Mouse (Mus musculus) heart, embryonic 16.5 days (tissue): Measurements from ENCODE around the gene App. TPM values are rescaled to one million over a fixed set of nuclear protein-coding genes. Genes with fewer than 3 reads are reported as not detected.

ENCODE experiments used
- ATAC-seq: fragments of 200-750 bp; cut with Nextera tagmentation; replicated peaks from 2 replicates; pipeline ENCODE4 v1.8.0; 2017; ENCODE audit warnings: moderate number of reproducible peaks; ENCODE audit not compliant: insufficient read depth, low FRiP score; ENCODE audit errors: extremely low read depth
- H3K27ac ChIP-seq: fragments of 300-500 bp; sonication (generic); 2 replicates; pipeline ENCODE4 v1.5.1; 2014; ENCODE audit warnings: mild to moderate bottlenecking, low read length, control low read depth, moderate library complexity
- H3K27me3 ChIP-seq: fragments of 300-500 bp; sonication (generic); 2 replicates; pipeline ENCODE4 v1.6.1; 2014; ENCODE audit warnings: low read length, mixed read lengths; ENCODE audit not compliant: control insufficient read depth, insufficient read depth
- H3K36me3 ChIP-seq: fragments of 300-500 bp; sonication (generic); 2 replicates; pipeline ENCODE4 v1.6.1; 2014; ENCODE audit not compliant: control insufficient read depth, insufficient read depth
- H3K4me1 ChIP-seq: fragments of 300-500 bp; sonication (generic); 2 replicates; pipeline ENCODE4 v1.6.1; 2014; ENCODE audit warnings: low read length, mixed read lengths; ENCODE audit not compliant: control insufficient read depth, insufficient read depth
- H3K4me2 ChIP-seq: fragments of 300-500 bp; sonication (generic); 2 replicates; pipeline ENCODE4 v1.6.1; 2014; ENCODE audit warnings: low read depth, mild to moderate bottlenecking, control low read depth, low read length
- H3K4me3 ChIP-seq: fragments of 300-500 bp; sonication (generic); 2 replicates; pipeline ENCODE4 v1.5.1; 2014; ENCODE audit warnings: mild to moderate bottlenecking, control low read depth, low read length
- H3K9ac ChIP-seq: fragments of 300-500 bp; sonication (generic); 2 replicates; pipeline ENCODE4 v1.6.1; 2014; ENCODE audit warnings: low read length, control low read depth
- H3K9me3 ChIP-seq: fragments of 300-500 bp; sonication (generic); replicated peaks from 2 replicates; pipeline ENCODE4 v1.6.1; 2016; ENCODE audit warnings: low read length; ENCODE audit not compliant: control insufficient read depth
- WGBS: fragments of 180-500 bp; shearing (Covaris S2); extraction: QIAGEN DNeasy Blood & Tissue Kit; methylation state at CpG from one replicate; pipeline ENCODE4 v1.1.7; 2014; 5-methylcytosine and 5-hydroxymethylcytosine counted together
- polyA plus RNA-seq: library from polyadenylated mRNA; unstranded; fragments of >200 nt; fragmentation: Nextera tagmentation; extraction: Ambion mirVana; gene quantifications from 2 replicates; pipeline ENCODE4 v1.2.1, GENCODE M21; 2015

Gene App
- polyA plus RNA-seq, 1 experiment from 2014 or later = 187 TPM

DNA sequence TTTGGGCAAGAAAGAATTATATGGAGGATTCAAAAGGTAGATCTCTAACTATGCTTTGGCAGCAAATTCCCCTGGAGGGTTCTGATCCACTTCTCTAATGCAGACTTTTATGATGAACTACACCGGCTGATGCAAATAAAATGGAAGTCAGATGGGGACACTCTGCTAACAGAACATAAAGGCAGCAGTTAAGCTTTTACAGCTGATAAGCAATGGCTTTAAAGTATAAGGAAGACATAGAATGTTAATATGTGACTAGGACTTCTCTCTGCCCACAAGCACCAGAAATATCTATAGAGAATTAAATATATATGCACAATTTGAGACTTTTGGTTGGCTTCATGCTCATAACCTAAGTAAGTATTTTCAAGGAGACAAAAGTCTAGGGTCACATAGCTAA, 81.4 kb downstream of the App start:
- Histone ChIP-seq H3K4me1 (peaks cover 18% of the 10 kb centered on the region), H3K9ac (no peak overlapping the region), H3K4me3 (no peak overlapping the region), H3K9me3 (no peaks in the 10 kb centered on the region), H3K4me2 (no peak overlapping the region), H3K27me3 (no peaks in the 10 kb centered on the region), H3K27ac (no peak overlapping the region), H3K36me3 (no peaks in the 10 kb centered on the region)
- no peak for ATAC-seq
- 72% methylated on average over 1 of the region's 1 CpGs for WGBS

DNA sequence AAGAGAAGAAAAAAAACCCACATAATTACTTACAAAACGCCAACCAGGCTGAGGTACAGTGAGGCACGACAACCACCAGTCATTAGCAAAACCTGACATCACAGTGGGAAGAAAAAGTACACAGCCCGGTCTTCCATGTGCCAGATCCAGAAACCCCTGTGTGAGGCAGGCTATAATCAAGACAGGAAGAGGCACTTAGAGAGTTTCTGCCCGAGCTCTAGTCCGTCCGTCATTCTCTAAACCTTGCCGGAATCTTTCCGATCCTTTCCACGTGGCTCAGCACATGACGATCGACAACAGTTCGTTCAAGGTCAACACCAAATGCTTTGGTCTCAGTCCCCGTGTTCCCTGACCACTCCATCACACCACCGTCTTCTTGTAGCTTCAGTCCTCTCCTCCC, 82.6 kb downstream of the App start:
- WGBS = 46% methylated on average over 14 of the region's 14 CpGs
- H3K4me1 ChIP-seq = peaks cover 27% of the 10 kb centered on the region
- no peak overlapping the region for H3K27ac ChIP-seq
- no peak for ATAC-seq
- no peaks in the 10 kb centered on the region for H3K27me3 ChIP-seq
- H3K36me3 ChIP-seq = no peaks in the 10 kb centered on the region
- H3K4me3 ChIP-seq = no peak overlapping the region
- H3K4me2 ChIP-seq = peak overlapping the region; percentile 40
- no peak overlapping the region for H3K9ac ChIP-seq
- no peaks in the 10 kb centered on the region for H3K9me3 ChIP-seq

DNA sequence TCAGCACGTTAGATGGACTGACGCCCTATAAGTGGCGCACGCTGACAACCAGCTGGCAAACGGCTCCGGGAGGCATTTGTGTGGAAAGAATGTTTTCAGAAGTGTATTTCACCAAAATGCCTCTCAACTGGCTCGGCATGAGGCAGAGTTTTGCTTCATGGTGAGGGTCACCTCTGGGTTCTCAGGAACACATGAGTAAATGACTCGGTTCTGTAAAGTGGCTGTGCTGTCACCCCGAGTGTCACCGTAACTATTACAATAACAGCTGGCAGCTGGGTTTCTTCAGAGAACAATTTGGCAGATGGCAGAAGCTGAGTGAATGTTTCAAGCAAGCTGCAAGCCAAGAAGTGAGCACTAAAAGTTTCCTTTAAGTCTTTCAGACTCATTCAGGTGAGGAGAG, 85.4 kb downstream of the App start:
- no peak for ATAC-seq
- Histone ChIP-seq H3K4me2 (no peak overlapping the region), H3K27me3 (no peaks in the 10 kb centered on the region), H3K36me3 (no peaks in the 10 kb centered on the region), H3K27ac (peak overlapping the region; percentile 27; the same call in 1 of the 2 replicates), H3K9me3 (no peaks in the 10 kb centered on the region), H3K4me1 (peaks cover 30% of the 10 kb centered on the region), H3K4me3 (no peak overlapping the region), H3K9ac (no peak overlapping the region)
- 66% methylated on average over 10 of the region's 10 CpGs for WGBS

DNA sequence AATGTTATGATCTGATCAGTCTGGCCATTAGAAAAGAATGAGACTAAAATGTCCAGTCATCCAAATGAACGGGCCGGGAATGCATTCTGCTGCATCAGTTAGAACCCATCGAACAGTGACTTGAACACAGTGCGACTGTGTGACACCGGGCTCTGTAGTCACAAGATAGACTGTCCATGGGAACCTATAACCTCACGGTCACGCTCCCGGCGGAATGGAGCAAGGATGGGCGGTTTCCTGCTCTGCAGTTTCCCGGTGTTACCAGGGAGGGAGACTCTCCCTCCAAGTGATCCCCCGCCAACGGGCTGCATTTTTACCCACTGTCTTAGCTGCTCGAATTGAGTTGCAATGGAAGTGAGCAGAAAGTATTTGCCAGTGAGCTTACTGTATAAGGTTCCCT, 87.3 kb downstream of the App start:
- Histone ChIP-seq H3K9ac (no peak overlapping the region), H3K9me3 (no peaks in the 10 kb centered on the region), H3K27ac (no peak overlapping the region), H3K4me3 (no peak overlapping the region), H3K4me1 (peaks cover 24% of the 10 kb centered on the region), H3K36me3 (no peaks in the 10 kb centered on the region; the same call in 1 of the 2 replicates), H3K4me2 (no peak overlapping the region), H3K27me3 (no peaks in the 10 kb centered on the region)
- WGBS = 81% methylated on average over 14 of the region's 14 CpGs
- no peak for ATAC-seq

DNA sequence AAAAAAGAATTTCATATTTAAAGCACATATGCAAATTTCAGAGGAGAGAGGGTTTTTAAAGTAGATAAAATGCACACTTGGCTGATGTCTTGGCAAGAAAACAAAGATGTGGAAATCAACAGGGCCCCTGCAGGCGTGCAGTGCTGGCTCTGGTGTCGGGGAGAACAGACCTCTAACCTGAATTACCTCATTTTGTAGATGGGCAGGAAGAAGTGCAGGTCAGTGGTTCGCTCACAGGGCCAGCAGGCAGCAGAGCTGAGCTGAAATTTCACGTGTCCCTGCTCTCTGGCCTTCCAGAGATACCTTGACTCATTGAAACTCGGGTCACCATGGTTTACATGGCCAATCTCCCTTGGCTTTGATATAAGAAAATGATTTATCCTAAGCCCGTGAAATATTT, 87.7 kb downstream of the App start:
- no peak overlapping the region for H3K9ac ChIP-seq
- H3K4me3 ChIP-seq = no peak overlapping the region
- H3K9me3 ChIP-seq = no peaks in the 10 kb centered on the region
- no peak overlapping the region for H3K27ac ChIP-seq
- H3K27me3 ChIP-seq = no peaks in the 10 kb centered on the region
- no peaks in the 10 kb centered on the region; the same call in 1 of the 2 replicates for H3K36me3 ChIP-seq
- no peak overlapping the region for H3K4me2 ChIP-seq
- no peak for ATAC-seq
- peaks cover 24% of the 10 kb centered on the region for H3K4me1 ChIP-seq
- 62% methylated on average over 6 of the region's 6 CpGs for WGBS

DNA sequence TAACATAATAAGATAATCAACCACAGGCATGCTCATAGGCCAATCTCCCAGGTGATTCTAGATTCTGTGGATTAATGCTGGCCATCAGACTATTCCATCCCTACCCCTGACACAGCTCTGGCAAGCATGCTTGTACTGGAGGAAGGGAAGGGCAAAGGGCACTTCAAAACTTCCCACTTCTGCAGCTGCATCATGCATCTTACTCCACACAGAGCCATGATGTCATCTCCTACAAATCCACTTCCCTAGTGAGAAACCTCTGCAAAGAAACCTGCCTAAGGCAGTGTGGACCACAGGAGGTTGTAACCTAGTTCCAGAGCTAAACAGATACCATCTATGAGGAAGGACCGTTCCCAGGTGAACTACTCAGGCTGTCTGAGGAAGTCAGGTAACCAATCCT, 89.4 kb downstream of the App start:
- Histone ChIP-seq H3K27ac (no peak overlapping the region), H3K36me3 (peaks cover 6% of the 10 kb centered on the region), H3K4me3 (no peak overlapping the region), H3K9me3 (no peaks in the 10 kb centered on the region), H3K4me2 (no peak overlapping the region), H3K9ac (no peak overlapping the region), H3K27me3 (no peaks in the 10 kb centered on the region), H3K4me1 (peaks cover 24% of the 10 kb centered on the region)
- WGBS = 93% methylated on average over 1 of the region's 1 CpGs
- ATAC-seq = no peak

DNA sequence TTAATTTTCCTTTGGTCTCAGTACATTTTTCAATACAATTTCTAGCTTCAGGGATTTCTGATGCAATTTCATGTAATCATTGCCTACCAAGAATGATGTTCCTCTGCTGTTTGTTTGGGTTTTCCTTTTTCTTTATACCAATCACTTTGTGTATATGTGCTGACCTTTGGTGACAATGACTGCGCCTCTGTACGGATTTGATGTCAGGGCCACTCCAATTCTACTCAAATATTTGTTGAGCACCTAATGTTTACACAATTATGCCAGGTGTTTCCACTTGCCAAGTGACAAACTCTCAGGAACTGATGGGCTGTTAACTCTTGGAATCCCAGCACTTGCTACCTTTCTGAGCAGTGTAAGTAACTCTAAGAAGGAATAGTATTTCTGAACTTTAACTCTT, 98.2 kb downstream of the App start:
- Histone ChIP-seq H3K9ac (no peak overlapping the region), H3K27ac (no peak overlapping the region), H3K4me3 (no peak overlapping the region), H3K4me2 (no peak overlapping the region), H3K36me3 (peaks cover 29% of the 10 kb centered on the region), H3K27me3 (no peaks in the 10 kb centered on the region), H3K4me1 (no peaks in the 10 kb centered on the region), H3K9me3 (no peaks in the 10 kb centered on the region)
- WGBS = 80% methylated on average over 2 of the region's 2 CpGs
- ATAC-seq = no peak

DNA sequence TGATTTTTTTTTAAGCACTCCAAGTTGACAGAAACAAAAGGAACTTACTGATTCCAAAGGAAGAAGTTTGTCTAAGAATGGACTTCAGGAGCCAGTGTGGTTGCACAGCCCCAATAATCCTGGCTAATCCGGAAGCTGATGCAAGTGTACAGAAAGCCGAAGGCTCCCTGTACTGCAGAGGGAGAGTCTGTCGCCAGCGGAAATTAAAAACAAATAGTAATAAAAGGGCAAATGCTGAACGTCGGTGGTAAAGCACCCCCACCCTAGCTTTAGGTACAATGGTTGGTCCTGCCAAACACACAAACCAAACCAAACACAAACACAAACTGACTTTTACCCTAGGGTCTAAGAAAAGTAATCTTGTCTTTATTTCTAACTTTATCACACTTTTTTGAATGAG, 98.7 kb downstream of the App start:
- ATAC-seq = no peak
- H3K4me2 ChIP-seq = no peak overlapping the region
- no peaks in the 10 kb centered on the region for H3K4me1 ChIP-seq
- H3K27ac ChIP-seq = no peak overlapping the region
- 77% methylated on average over 6 of the region's 6 CpGs for WGBS
- no peak overlapping the region for H3K4me3 ChIP-seq
- no peak overlapping the region for H3K9ac ChIP-seq
- no peaks in the 10 kb centered on the region for H3K9me3 ChIP-seq
- H3K27me3 ChIP-seq = no peaks in the 10 kb centered on the region
- peaks cover 29% of the 10 kb centered on the region for H3K36me3 ChIP-seq

DNA sequence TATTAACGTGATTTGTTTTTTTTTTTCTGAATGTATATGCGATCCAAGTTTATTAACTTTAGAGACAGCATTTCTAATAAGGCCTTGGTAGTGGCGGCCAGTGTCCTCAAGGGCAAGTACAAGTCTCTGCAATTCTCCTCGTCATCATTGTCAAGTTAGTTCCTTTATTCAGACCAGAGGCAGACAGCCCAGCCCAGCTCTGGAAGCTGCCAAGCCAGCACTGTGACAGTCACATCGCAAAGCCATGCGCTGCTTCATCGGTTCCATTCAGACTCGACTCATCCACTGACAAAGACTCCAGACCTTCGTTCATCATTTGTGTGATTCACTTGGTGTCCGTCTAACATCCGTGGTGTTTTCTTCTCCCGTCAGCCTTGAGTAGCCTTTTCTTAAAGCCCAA, 100.9 kb downstream of the App start:
- no peaks in the 10 kb centered on the region for H3K27me3 ChIP-seq
- peaks cover 23% of the 10 kb centered on the region for H3K36me3 ChIP-seq
- H3K27ac ChIP-seq = no peak overlapping the region
- no peak overlapping the region for H3K9ac ChIP-seq
- no peak for ATAC-seq
- WGBS = 84% methylated on average over 12 of the region's 12 CpGs
- peaks cover 10% of the 10 kb centered on the region for H3K4me1 ChIP-seq
- H3K4me3 ChIP-seq = no peak overlapping the region
- H3K4me2 ChIP-seq = no peak overlapping the region
- no peaks in the 10 kb centered on the region for H3K9me3 ChIP-seq

DNA sequence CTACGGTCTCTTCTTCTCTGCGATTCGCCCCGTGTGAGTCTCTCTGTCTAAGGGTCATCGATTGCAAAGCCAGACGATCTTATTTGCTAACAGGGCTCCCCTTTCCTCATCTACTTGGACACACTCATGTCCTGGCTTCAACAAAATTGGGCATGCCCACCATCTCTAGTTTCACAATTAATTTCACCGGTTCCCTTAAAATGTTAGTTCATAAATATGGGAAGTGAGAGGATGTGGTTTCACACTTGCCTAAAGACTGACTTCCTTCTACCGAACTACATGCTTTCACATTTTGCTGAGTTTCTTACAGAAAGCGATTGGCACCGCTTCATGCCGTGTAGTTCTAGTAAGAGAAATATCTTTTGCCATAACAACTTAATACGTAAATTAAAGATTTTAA, 101.8 kb downstream of the App start:
- no peak for ATAC-seq

More for the DNA sequence above, 101.8 kb downstream of the App start:
- no peaks in the 10 kb centered on the region for H3K27me3 ChIP-seq
- peaks cover 21% of the 10 kb centered on the region for H3K36me3 ChIP-seq
- no peak overlapping the region for H3K4me3 ChIP-seq
- no peaks in the 10 kb centered on the region for H3K9me3 ChIP-seq
- 93% methylated on average over 12 of the region's 12 CpGs for WGBS
- H3K9ac ChIP-seq = no peak overlapping the region
- H3K4me2 ChIP-seq = no peak overlapping the region
- H3K4me1 ChIP-seq = peaks cover 13% of the 10 kb centered on the region
- H3K27ac ChIP-seq = no peak overlapping the region
